Mouse (Mus musculus) midbrain, embryonic 11.5 days (tissue): ENCODE data around the gene Ap5m1. TPM values are rescaled to one million over a fixed set of nuclear protein-coding genes. Genes with fewer than 3 reads are reported as not detected.

Experiments
- ATAC-seq: fragments of 200-750 bp; cut with Nextera tagmentation; 2 replicates; pipeline ENCODE4 v1.8.0; 2017; ENCODE audit warnings: moderate TSS enrichment, moderate library complexity; ENCODE audit not compliant: low FRiP score
- DNase-seq: peaks from one replicate; pipeline ENCODE4 v3.0.0; 2015; ENCODE audit warnings: low spot score; ENCODE audit errors: missing footprints
- H3K27ac ChIP-seq: fragments of 300-500 bp; sonication (generic); 2 replicates; pipeline ENCODE4 v1.5.1; 2014; ENCODE audit warnings: low read depth, low read length
- H3K27me3 ChIP-seq: fragments of 300-500 bp; sonication (generic); 2 replicates; pipeline ENCODE4 v1.6.1; 2014; ENCODE audit warnings: mild to moderate bottlenecking, low read length, moderate library complexity, mixed read lengths; ENCODE audit not compliant: control insufficient read depth, insufficient read depth
- H3K36me3 ChIP-seq: fragments of 300-500 bp; sonication (generic); 2 replicates; pipeline ENCODE4 v1.6.1; 2014; ENCODE audit warnings: mild to moderate bottlenecking, low read length, moderate library complexity, mixed read lengths; ENCODE audit not compliant: control insufficient read depth, insufficient read depth
- H3K4me1 ChIP-seq: fragments of 300-500 bp; sonication (generic); 2 replicates; pipeline ENCODE4 v1.6.1; 2014; ENCODE audit warnings: low read length; ENCODE audit not compliant: control insufficient read depth, insufficient read depth
- H3K4me2 ChIP-seq: fragments of 300-500 bp; sonication (generic); 2 replicates; pipeline ENCODE4 v1.6.1; 2014; ENCODE audit warnings: mild to moderate bottlenecking, moderate library complexity
- H3K4me3 ChIP-seq: fragments of 300-500 bp; sonication (generic); 2 replicates; pipeline ENCODE4 v1.5.1; 2014; ENCODE audit warnings: low read depth, low read length
- H3K9ac ChIP-seq: fragments of 300-500 bp; sonication (generic); 2 replicates; pipeline ENCODE4 v1.6.1; 2014; ENCODE audit warnings: low read length
- H3K9me3 ChIP-seq: fragments of 300-500 bp; sonication (generic); 2 replicates; pipeline ENCODE4 v1.6.1; 2016; ENCODE audit warnings: low read length; ENCODE audit not compliant: control insufficient read depth
- WGBS: fragments of 180-500 bp; shearing (Covaris S2); extraction: QIAGEN DNeasy Blood & Tissue Kit; methylation state at CpG from one replicate; pipeline ENCODE4 v1.1.7; 2014; 5-methylcytosine and 5-hydroxymethylcytosine counted together
- polyA plus RNA-seq: library from polyadenylated mRNA; unstranded; fragments of >200 nt; fragmentation: Nextera tagmentation; extraction: Ambion mirVana; gene quantifications from 2 replicates; pipeline ENCODE4 v1.2.1, GENCODE M21; 2014

Ap5m1 gene
- polyA plus RNA-seq, 1 experiment from 2014 or later, result 40.0 TPM

- under 1% methylated on average over 53 of the region's 53 CpGs for WGBS
- H3K36me3 ChIP-seq, result no peaks in the 10 kb centered on the region
- ATAC-seq, result peak; percentile 96
Measured at GRCm38 (mm10) chr14:49066274-49066823, 452 bp downstream of the Ap5m1 start, which contains the start of gene Exoc5. TSS of gene Exoc5 (minus strand) at chr14:49066653.

GRCm38 (mm10) chr14:49072837-49073236 lies 6.9 kb downstream of the Ap5m1 start:
- Histone ChIP-seq H3K4me3 (no peak overlapping the region), H3K9me3 (no peaks in the 10 kb centered on the region), H3K9ac (no peak overlapping the region), H3K4me1 (0 out of 2 replicates have a peak, but pooled peaks cover 1% of the 10 kb centered on the region), H3K36me3 (no peaks in the 10 kb centered on the region), H3K27me3 (no peaks in the 10 kb centered on the region), H3K4me2 (no peak overlapping the region), H3K27ac (no peak overlapping the region)
- DNase-seq (no peak), ATAC-seq (no peak)
- 89% methylated on average over 2 of the region's 2 CpGs for WGBS

More at GRCm38 (mm10) chr14:49066274-49066823, 452 bp downstream of the Ap5m1 start, which contains the start of gene Exoc5:
- Histone ChIP-seq H3K9ac (peak within 1 kb of the TSS; percentile 98), H3K4me2 (peak within 1 kb of the TSS; percentile 69), H3K27me3 (no peaks in the 10 kb centered on the region), H3K27ac (peak within 1 kb of the TSS; percentile 98), H3K4me1 (peaks cover 16% of the 10 kb centered on the region; the same call in 1 of the 2 replicates), H3K9me3 (no peaks in the 10 kb centered on the region), H3K4me3 (peak within 1 kb of the TSS; percentile 95)
- DNase-seq, result peak; percentile 99

- DNase-seq, result peak; percentile 39
- no peak overlapping the region for H3K9ac ChIP-seq
- H3K4me1 ChIP-seq, result no peaks in the 10 kb centered on the region
- H3K4me3 ChIP-seq, result no peak overlapping the region
- no peaks in the 10 kb centered on the region for H3K36me3 ChIP-seq
- no peaks in the 10 kb centered on the region for H3K27me3 ChIP-seq
- no peaks in the 10 kb centered on the region for H3K9me3 ChIP-seq
- no peak overlapping the region for H3K27ac ChIP-seq
- ATAC-seq, result no peak
- no peak overlapping the region for H3K4me2 ChIP-seq
- 95% methylated on average over 7 of the region's 7 CpGs for WGBS
Measured at GRCm38 (mm10) chr14:49073896-49074295, 8.0 kb downstream of the Ap5m1 start.

- H3K36me3 ChIP-seq, result no peaks in the 10 kb centered on the region; the same call in 1 of the 2 replicates
- H3K9ac ChIP-seq, result no peak overlapping the region
- DNase-seq, result peak; percentile 71
- H3K27ac ChIP-seq, result no peak overlapping the region
- H3K4me1 ChIP-seq, result no peaks in the 10 kb centered on the region
- WGBS, result 57% methylated on average over 2 of the region's 2 CpGs
- no peak overlapping the region for H3K4me3 ChIP-seq
- no peak for ATAC-seq
- H3K9me3 ChIP-seq, result no peaks in the 10 kb centered on the region
- H3K4me2 ChIP-seq, result no peak overlapping the region
- no peaks in the 10 kb centered on the region for H3K27me3 ChIP-seq
Measured at GRCm38 (mm10) chr14:49074361-49074760, 8.5 kb downstream of the Ap5m1 start.

- 96% methylated on average over 2 of the region's 2 CpGs for WGBS
- H3K36me3 ChIP-seq, result peaks cover 5% of the 10 kb centered on the region; the same call in 1 of the 2 replicates
- H3K4me1 ChIP-seq, result no peaks in the 10 kb centered on the region
Measured at GRCm38 (mm10) chr14:49078820-49079219, 12.9 kb downstream of the Ap5m1 start.

GRCm38 (mm10) chr14:49086522-49086921 lies 20.6 kb downstream of the Ap5m1 start:
- no peak overlapping the region for H3K4me2 ChIP-seq
- ATAC-seq (no peak), DNase-seq (no peak)
- H3K27ac ChIP-seq, result no peak overlapping the region
- H3K9me3 ChIP-seq, result no peaks in the 10 kb centered on the region
- H3K36me3 ChIP-seq, result peaks cover 2% of the 10 kb centered on the region; the same call in 1 of the 2 replicates
- H3K27me3 ChIP-seq, result no peaks in the 10 kb centered on the region
- H3K4me1 ChIP-seq, result peaks cover 34% of the 10 kb centered on the region
- H3K4me3 ChIP-seq, result no peak overlapping the region
- 73% methylated on average over 4 of the region's 4 CpGs for WGBS
- H3K9ac ChIP-seq, result no peak overlapping the region

More at GRCm38 (mm10) chr14:49078820-49079219, 12.9 kb downstream of the Ap5m1 start:
- DNase-seq, result peak; percentile 19
- Histone ChIP-seq H3K4me3 (no peak overlapping the region), H3K9ac (no peak overlapping the region), H3K27ac (no peak overlapping the region), H3K27me3 (no peaks in the 10 kb centered on the region), H3K9me3 (no peaks in the 10 kb centered on the region), H3K4me2 (no peak overlapping the region)
- ATAC-seq, result no peak

- DNase-seq (peak; percentile 95), ATAC-seq (peak; percentile 81)
- 11% methylated on average over 14 of the region's 14 CpGs for WGBS
- Histone ChIP-seq H3K4me1 (peaks cover 39% of the 10 kb centered on the region), H3K27me3 (no peaks in the 10 kb centered on the region), H3K4me2 (no peak overlapping the region), H3K4me3 (no peak overlapping the region), H3K36me3 (no peaks in the 10 kb centered on the region; the same call in 1 of the 2 replicates), H3K27ac (peak overlapping the region; percentile 68), H3K9ac (no peak overlapping the region), H3K9me3 (no peaks in the 10 kb centered on the region)
Measured at GRCm38 (mm10) chr14:49088155-49089048, 22.5 kb downstream of the Ap5m1 start.

GRCm38 (mm10) chr14:49089461-49090058 lies 23.7 kb downstream of the Ap5m1 start:
- peak; percentile 84 for ATAC-seq
- H3K4me1 ChIP-seq, result peaks cover 39% of the 10 kb centered on the region
- peak overlapping the region; percentile 68 for H3K27ac ChIP-seq
- H3K27me3 ChIP-seq, result no peaks in the 10 kb centered on the region
- no peak overlapping the region for H3K9ac ChIP-seq
- H3K4me3 ChIP-seq, result no peak overlapping the region
- peak overlapping the region; percentile 24; the same call in 1 of the 2 replicates for H3K4me2 ChIP-seq
- DNase-seq, result peak; percentile 93
- WGBS, result 8% methylated on average over 6 of the region's 6 CpGs
- no peaks in the 10 kb centered on the region; the same call in 1 of the 2 replicates for H3K36me3 ChIP-seq
- H3K9me3 ChIP-seq, result no peaks in the 10 kb centered on the region
